Mouse (Mus musculus): ENCODE data around the gene Samd7. TPM values are rescaled to one million over a fixed set of nuclear protein-coding genes. Genes with fewer than 3 reads are reported as not detected.

The Samd7 gene
- polyA plus RNA-seq, 1 experiment from 2014 or later: not detected

GRCm38 (mm10) chr3:30722036-30722435 is 24.1 kb upstream of the Samd7 start:
- no peak for ATAC-seq (ENCODE audit: low FRiP score, low TSS enrichment)
- Histone ChIP-seq H3K9me3 (ENCODE audit: control insufficient read depth, low read length) (no peaks in the 10 kb centered on the region), H3K27me3 (ENCODE audit: control insufficient read depth, insufficient read depth, low read length) (no peaks in the 10 kb centered on the region), H3K36me3 (ENCODE audit: control insufficient read depth, insufficient read depth, low read length) (no peaks in the 10 kb centered on the region), H3K4me2 (replicated peaks; ENCODE audit: low read depth, low read length) (no peak overlapping the region), H3K9ac (ENCODE audit: low read depth, low read length) (no peak overlapping the region), H3K4me1 (ENCODE audit: control insufficient read depth, insufficient read depth, low read length) (no peaks in the 10 kb centered on the region), H3K4me3 (ENCODE audit: low read length) (no peak overlapping the region), H3K27ac (ENCODE audit: low read depth, low read length) (no peak overlapping the region)
- 84% methylated on average over 4 of the region's 4 CpGs for WGBS

DNA sequence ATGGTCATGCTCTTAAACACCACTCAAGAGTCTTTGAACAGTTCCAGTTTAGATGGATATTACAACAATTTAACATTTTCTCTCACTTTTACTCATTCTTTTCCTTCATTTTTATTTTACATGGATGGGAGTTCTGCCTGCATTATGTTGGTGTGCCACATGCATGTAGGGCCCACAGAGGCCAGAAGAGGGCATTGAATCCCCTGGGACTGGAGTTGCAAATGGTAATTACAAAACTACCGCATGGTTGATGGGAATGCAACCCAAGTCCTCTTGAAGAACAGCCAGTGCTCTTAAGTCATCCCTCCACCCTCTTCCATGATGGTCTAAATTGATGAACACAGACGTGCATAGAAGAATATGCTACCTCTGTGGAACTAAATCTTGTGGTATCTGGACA is 23.6 kb upstream of the Samd7 start:
- Histone ChIP-seq H3K4me2 (replicated peaks; ENCODE audit: low read depth, low read length) (no peak overlapping the region), H3K27me3 (ENCODE audit: control insufficient read depth, insufficient read depth, low read length) (no peaks in the 10 kb centered on the region), H3K36me3 (ENCODE audit: control insufficient read depth, insufficient read depth, low read length) (no peaks in the 10 kb centered on the region), H3K4me3 (ENCODE audit: low read length) (no peak overlapping the region), H3K9ac (ENCODE audit: low read depth, low read length) (no peak overlapping the region), H3K4me1 (ENCODE audit: control insufficient read depth, insufficient read depth, low read length) (no peaks in the 10 kb centered on the region), H3K27ac (ENCODE audit: low read depth, low read length) (no peak overlapping the region), H3K9me3 (ENCODE audit: control insufficient read depth, low read length) (no peaks in the 10 kb centered on the region)
- WGBS: 88% methylated on average over 2 of the region's 2 CpGs
- no peak for ATAC-seq (ENCODE audit: low FRiP score, low TSS enrichment)

DNA sequence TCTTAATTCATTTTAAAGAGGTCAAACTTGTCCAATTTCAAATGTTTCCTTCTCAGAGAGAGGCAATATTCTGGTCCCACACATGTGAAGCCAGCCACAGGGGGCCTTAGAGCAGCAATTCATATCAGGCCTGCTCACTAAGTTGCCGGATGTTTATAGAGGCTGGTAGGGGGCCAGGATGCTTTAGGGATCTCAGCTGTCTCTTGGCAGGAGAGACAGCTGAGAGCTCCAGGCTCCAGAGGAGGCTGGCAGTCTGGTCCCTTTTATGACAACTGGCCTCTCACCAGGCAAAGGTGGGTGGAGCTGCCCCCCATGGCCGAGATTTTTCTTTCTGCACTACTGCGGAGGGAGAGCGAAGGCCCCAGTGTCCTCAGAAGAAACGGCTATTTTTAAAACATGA is 22.9 kb upstream of the Samd7 start:
- Histone ChIP-seq H3K27me3 (ENCODE audit: control insufficient read depth, insufficient read depth, low read length) (no peaks in the 10 kb centered on the region), H3K27ac (ENCODE audit: low read depth, low read length) (no peak overlapping the region), H3K9me3 (ENCODE audit: control insufficient read depth, low read length) (no peaks in the 10 kb centered on the region), H3K9ac (ENCODE audit: low read depth, low read length) (no peak overlapping the region), H3K4me1 (ENCODE audit: control insufficient read depth, insufficient read depth, low read length) (no peaks in the 10 kb centered on the region), H3K4me3 (ENCODE audit: low read length) (no peak overlapping the region), H3K36me3 (ENCODE audit: control insufficient read depth, insufficient read depth, low read length) (no peaks in the 10 kb centered on the region), H3K4me2 (replicated peaks; ENCODE audit: low read depth, low read length) (no peak overlapping the region)
- no peak; the same call in 1 of the 2 replicates for ATAC-seq (ENCODE audit: low FRiP score, low TSS enrichment)
- 33% methylated on average over 5 of the region's 5 CpGs for WGBS

DNA sequence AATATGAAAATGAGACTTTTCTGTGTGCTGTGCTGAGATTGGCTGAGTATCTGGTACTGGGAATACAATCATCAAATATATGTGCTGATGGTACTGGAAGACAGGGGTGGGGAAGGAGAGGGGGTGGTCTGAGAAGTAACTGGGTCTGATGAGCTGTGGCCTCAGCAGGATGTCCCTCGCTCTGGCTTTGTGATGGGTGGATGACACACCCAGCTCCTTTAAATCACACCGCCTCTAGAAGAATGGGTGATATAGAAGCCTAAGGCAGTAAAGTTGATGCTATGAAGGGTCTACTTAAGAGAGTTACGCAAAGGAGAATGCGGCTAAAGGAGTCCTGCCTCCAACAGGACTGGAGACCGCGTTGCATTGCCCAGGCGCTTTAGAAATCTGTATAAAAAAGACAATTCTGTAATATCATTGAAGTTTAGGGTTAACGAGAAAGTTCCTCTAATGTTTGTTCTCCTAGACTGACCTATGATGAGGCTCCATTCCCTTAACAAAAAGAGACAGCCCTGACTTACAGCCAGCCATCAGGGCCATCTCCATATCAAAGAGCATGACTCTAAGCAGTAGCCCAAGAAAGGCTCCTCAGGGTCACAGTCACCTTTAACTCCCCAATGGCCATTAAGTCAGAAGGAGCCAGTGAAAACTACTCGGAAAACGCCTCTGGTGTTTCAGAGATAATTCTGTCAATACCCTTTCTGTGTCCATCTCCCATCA is 21.8 kb upstream of the Samd7 start:
- ATAC-seq (ENCODE audit: low FRiP score, low TSS enrichment): no peak
- 47% methylated on average over 10 of the region's 10 CpGs for WGBS

GRCm38 (mm10) chr3:30724848-30725465 is 21.1 kb upstream of the Samd7 start:
- no peaks in the 10 kb centered on the region for H3K27me3 ChIP-seq (ENCODE audit: control insufficient read depth, insufficient read depth, low read length)
- no peak for ATAC-seq (ENCODE audit: low FRiP score, low TSS enrichment)
- no peak overlapping the region for H3K4me2 ChIP-seq (replicated peaks; ENCODE audit: low read depth, low read length)
- H3K4me3 ChIP-seq (ENCODE audit: low read length): no peak overlapping the region
- no peak overlapping the region for H3K9ac ChIP-seq (ENCODE audit: low read depth, low read length)
- H3K9me3 ChIP-seq (ENCODE audit: control insufficient read depth, low read length): no peaks in the 10 kb centered on the region
- no peaks in the 10 kb centered on the region for H3K4me1 ChIP-seq (ENCODE audit: control insufficient read depth, insufficient read depth, low read length)
- H3K27ac ChIP-seq (ENCODE audit: low read depth, low read length): no peak overlapping the region
- no peaks in the 10 kb centered on the region for H3K36me3 ChIP-seq (ENCODE audit: control insufficient read depth, insufficient read depth, low read length)
- WGBS: 75% methylated on average over 10 of the region's 10 CpGs

More for the DNA sequence above, 21.8 kb upstream of the Samd7 start:
- H3K9ac ChIP-seq (ENCODE audit: low read depth, low read length): no peak overlapping the region
- no peaks in the 10 kb centered on the region for H3K27me3 ChIP-seq (ENCODE audit: control insufficient read depth, insufficient read depth, low read length)
- no peaks in the 10 kb centered on the region for H3K36me3 ChIP-seq (ENCODE audit: control insufficient read depth, insufficient read depth, low read length)
- H3K4me1 ChIP-seq (ENCODE audit: control insufficient read depth, insufficient read depth, low read length): no peaks in the 10 kb centered on the region
- no peak overlapping the region for H3K4me3 ChIP-seq (ENCODE audit: low read length)
- no peaks in the 10 kb centered on the region for H3K9me3 ChIP-seq (ENCODE audit: control insufficient read depth, low read length)
- no peak overlapping the region for H3K27ac ChIP-seq (ENCODE audit: low read depth, low read length)
- H3K4me2 ChIP-seq (replicated peaks; ENCODE audit: low read depth, low read length): no peak overlapping the region

GRCm38 (mm10) chr3:30725514-30725913 is 20.6 kb upstream of the Samd7 start:
- H3K27me3 ChIP-seq (ENCODE audit: control insufficient read depth, insufficient read depth, low read length): no peaks in the 10 kb centered on the region
- ATAC-seq (ENCODE audit: low FRiP score, low TSS enrichment): no peak
- H3K4me2 ChIP-seq (replicated peaks; ENCODE audit: low read depth, low read length): no peak overlapping the region
- 83% methylated on average over 7 of the region's 7 CpGs for WGBS
- H3K36me3 ChIP-seq (ENCODE audit: control insufficient read depth, insufficient read depth, low read length): no peaks in the 10 kb centered on the region
- no peak overlapping the region for H3K4me3 ChIP-seq (ENCODE audit: low read length)
- no peak overlapping the region for H3K9ac ChIP-seq (ENCODE audit: low read depth, low read length)
- no peaks in the 10 kb centered on the region for H3K4me1 ChIP-seq (ENCODE audit: control insufficient read depth, insufficient read depth, low read length)
- no peak overlapping the region for H3K27ac ChIP-seq (ENCODE audit: low read depth, low read length)
- no peaks in the 10 kb centered on the region for H3K9me3 ChIP-seq (ENCODE audit: control insufficient read depth, low read length)

- no peak overlapping the region for H3K27ac ChIP-seq (ENCODE audit: low read depth, low read length)
- H3K4me3 ChIP-seq (ENCODE audit: low read length): no peak overlapping the region
- 80% methylated on average over 4 of the region's 4 CpGs for WGBS
- no peaks in the 10 kb centered on the region for H3K4me1 ChIP-seq (ENCODE audit: control insufficient read depth, insufficient read depth, low read length)
- no peak for ATAC-seq (ENCODE audit: low FRiP score, low TSS enrichment)
- H3K9ac ChIP-seq (ENCODE audit: low read depth, low read length): no peak overlapping the region
- no peak overlapping the region for H3K4me2 ChIP-seq (replicated peaks; ENCODE audit: low read depth, low read length)
- H3K27me3 ChIP-seq (ENCODE audit: control insufficient read depth, insufficient read depth, low read length): no peaks in the 10 kb centered on the region
- no peaks in the 10 kb centered on the region for H3K9me3 ChIP-seq (ENCODE audit: control insufficient read depth, low read length)
- no peaks in the 10 kb centered on the region for H3K36me3 ChIP-seq (ENCODE audit: control insufficient read depth, insufficient read depth, low read length)
These were observed 18.9 kb upstream of the Samd7 start for GRCm38 (mm10) chr3:30727209-30727608.

- H3K36me3 ChIP-seq (ENCODE audit: control insufficient read depth, insufficient read depth, low read length): no peaks in the 10 kb centered on the region
- no peaks in the 10 kb centered on the region for H3K4me1 ChIP-seq (ENCODE audit: control insufficient read depth, insufficient read depth, low read length)
- no peak overlapping the region for H3K4me3 ChIP-seq (ENCODE audit: low read length)
- 81% methylated on average over 5 of the region's 5 CpGs for WGBS
- H3K9ac ChIP-seq (ENCODE audit: low read depth, low read length): no peak overlapping the region
- no peaks in the 10 kb centered on the region for H3K27me3 ChIP-seq (ENCODE audit: control insufficient read depth, insufficient read depth, low read length)
- H3K4me2 ChIP-seq (replicated peaks; ENCODE audit: low read depth, low read length): no peak overlapping the region
- ATAC-seq (ENCODE audit: low FRiP score, low TSS enrichment): no peak
- no peaks in the 10 kb centered on the region for H3K9me3 ChIP-seq (ENCODE audit: control insufficient read depth, low read length)
- no peak overlapping the region for H3K27ac ChIP-seq (ENCODE audit: low read depth, low read length)
These were observed 17.0 kb upstream of the Samd7 start for GRCm38 (mm10) chr3:30729046-30729445.

DNA sequence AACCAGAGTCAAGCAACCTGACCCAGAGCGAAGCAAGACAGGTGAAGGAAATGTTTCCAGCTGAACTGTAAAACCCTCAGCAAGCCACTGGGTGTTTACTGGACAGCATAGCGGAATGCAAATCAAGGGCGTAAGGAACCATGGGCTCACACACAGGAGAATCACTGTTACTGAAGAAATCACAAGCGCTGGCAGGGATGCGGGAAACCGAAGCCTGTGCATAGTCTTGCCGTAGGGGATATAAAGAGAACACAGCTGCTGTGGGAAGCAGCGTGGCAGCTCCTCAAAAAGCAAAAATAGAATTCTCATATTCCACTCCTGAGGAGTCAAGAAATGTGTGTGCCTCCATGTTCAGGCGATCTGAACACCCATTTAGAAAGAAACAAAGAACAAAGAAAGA is 9.3 kb upstream of the Samd7 start:
- Histone ChIP-seq H3K36me3 (ENCODE audit: control insufficient read depth, insufficient read depth, low read length) (no peaks in the 10 kb centered on the region), H3K4me2 (replicated peaks; ENCODE audit: low read depth, low read length) (no peak overlapping the region), H3K9ac (ENCODE audit: low read depth, low read length) (no peak overlapping the region), H3K4me1 (ENCODE audit: control insufficient read depth, insufficient read depth, low read length) (no peaks in the 10 kb centered on the region), H3K9me3 (ENCODE audit: control insufficient read depth, low read length) (no peaks in the 10 kb centered on the region), H3K27me3 (ENCODE audit: control insufficient read depth, insufficient read depth, low read length) (no peaks in the 10 kb centered on the region), H3K4me3 (ENCODE audit: low read length) (no peak overlapping the region), H3K27ac (ENCODE audit: low read depth, low read length) (no peak overlapping the region)
- 79% methylated on average over 9 of the region's 9 CpGs for WGBS
- ATAC-seq (ENCODE audit: low FRiP score, low TSS enrichment): no peak

Measured in kidney, embryonic 14.5 days (tissue).